Mouse (Mus musculus) retina, postnatal 1 day (tissue): Measurements from ENCODE around the gene Gpr132.
"Not testable (repeated sequence)": the region's sequence is repeated elsewhere in the genome, so short reads cannot be mapped to it uniquely, and the experiment has no call there.

Experiments
- DNase-seq: peaks from one replicate; pipeline ENCODE4 v3.0.0-alpha.2; 2012

Gene Gpr132

GRCm38 (mm10) chr12:112816866-112817265, 51.2 kb downstream of the Gpr132 start:
- DNase-seq: not testable (repeated sequence)

GRCm38 (mm10) chr12:112816294-112816693, 51.7 kb downstream of the Gpr132 start:
- DNase-seq: peak; percentile 63

GRCm38 (mm10) chr12:112814682-112815470, 53.2 kb downstream of the Gpr132 start:
- DNase-seq: no peak

GRCm38 (mm10) chr12:112813370-112813769, 54.7 kb downstream of the Gpr132 start:
- no peak for DNase-seq

- DNase-seq: no peak
Observed at GRCm38 (mm10) chr12:112810092-112810885, 57.7 kb downstream of the Gpr132 start.

- DNase-seq: no peak
Observed at GRCm38 (mm10) chr12:112809641-112810040, 58.4 kb downstream of the Gpr132 start.

GRCm38 (mm10) chr12:112808587-112809364, 59.3 kb downstream of the Gpr132 start, which contains the start of gene Clba1:
TSS of gene Clba1 (plus strand) at chr12:112808937.
- peak; percentile 97 for DNase-seq

- no peak for DNase-seq
Observed at GRCm38 (mm10) chr12:112808212-112808586, 59.8 kb downstream of the Gpr132 start.

- DNase-seq: no peak
Observed at GRCm38 (mm10) chr12:112807796-112808195, 60.2 kb downstream of the Gpr132 start.

- DNase-seq: no peak
Observed at GRCm38 (mm10) chr12:112806044-112806443, 62.0 kb downstream of the Gpr132 start.

GRCm38 (mm10) chr12:112804046-112804445, 64.0 kb downstream of the Gpr132 start:
- DNase-seq: no peak

- DNase-seq: no peak
Observed at GRCm38 (mm10) chr12:112802917-112803316, 65.1 kb downstream of the Gpr132 start.

- peak; percentile 84 for DNase-seq
Observed at GRCm38 (mm10) chr12:112801864-112802846, 65.9 kb downstream of the Gpr132 start, which contains the start of gene Ahnak2. TSS of gene Ahnak2 (minus strand) at chr12:112802657.
